Mouse (Mus musculus): ENCODE measurements at regions not wholly inside any gene's neighbourhood (a gene's known extent, or its start where the extent isn't known, plus 50 kb on each side); places are given as distances from the start of the nearest gene placed in this dataset.

GRCm38 (mm10) chr11:112121026-112121425 is 661.0 kb upstream of the Sox9 start:
- Histone ChIP-seq H3K79me2 (ENCODE audit: control insufficient read depth, insufficient read depth, low read length, poor library complexity) (no peaks in the 10 kb centered on the region), H3K36me3 (ENCODE audit: control insufficient read depth in 1 of 2, insufficient read depth in 2 of 2, low read length in 2 of 2) (no peaks in the 10 kb centered on the region), H3K4me3 (ENCODE audit: control insufficient read depth in 1 of 2, insufficient read depth in 1 of 2, low read depth in 2 of 2, low read length in 2 of 2) (no peak overlapping the region), H3K9ac (ENCODE audit: control insufficient read depth, low read depth, low read length, poor library complexity, severe bottlenecking) (no peak overlapping the region), H3K4me1 (ENCODE audit: control insufficient read depth in 1 of 2, insufficient read depth in 2 of 2, low read length in 2 of 2) (no peaks in the 10 kb centered on the region), H3K27me3 (ENCODE audit: control insufficient read depth in 1 of 2, insufficient read depth in 2 of 2, low read length in 2 of 2) (no peaks in the 10 kb centered on the region), H3K27ac (ENCODE audit: control insufficient read depth, low read depth, low read length) (no peak overlapping the region), H3K9me3 (replicated peaks; ENCODE audit: insufficient read depth, low read length) (no peaks in the 10 kb centered on the region)
- TF ChIP-seq TCF12 (IDR thresholded peaks at IDR 0.05; ENCODE audit: low read depth, low read length) = no peak
- TF ChIP-seq SIN3A (IDR thresholded peaks at IDR 0.05; ENCODE audit: low read length) = no peak
- TF ChIP-seq BHLHE40 (IDR thresholded peaks at IDR 0.05; ENCODE audit: borderline replicate concordance, low read depth, low read length) = no peak
- no peak for TF ChIP-seq MEF2A (IDR thresholded peaks at IDR 0.05; ENCODE audit: extremely low read depth, insufficient replicate concordance, low read depth, low read length, poor library complexity, severe bottlenecking)
- no peak for TF ChIP-seq RCOR1 (IDR thresholded peaks at IDR 0.05; ENCODE audit: low read depth, low read length)
- no peak for TF ChIP-seq E2F4 (IDR thresholded peaks at IDR 0.05; ENCODE audit: borderline replicate concordance, low read depth, low read length)
- TF ChIP-seq USF2 (IDR thresholded peaks at IDR 0.05; ENCODE audit: borderline replicate concordance in 1 of 2, insufficient read depth in 1 of 2, low read depth in 1 of 2, low read length in 2 of 2) = no peak
- no peak for TF ChIP-seq MAX (IDR thresholded peaks at IDR 0.05; ENCODE audit: low read length)
- no peak for TF ChIP-seq CHD2 (IDR thresholded peaks at IDR 0.05; ENCODE audit: low read length)
- no peak for TF ChIP-seq ELF1 (IDR thresholded peaks at IDR 0.05; ENCODE audit: low read depth, low read length)
- TF ChIP-seq JUND (IDR thresholded peaks at IDR 0.05; ENCODE audit: low read depth, low read length) = no peak
- TF ChIP-seq MYC (IDR thresholded peaks at IDR 0.05; ENCODE audit: low read depth, low read length) = no peak
- no peak for TF ChIP-seq TBP (IDR thresholded peaks at IDR 0.05; ENCODE audit: low read depth, low read length)
- DNase-seq (ENCODE audit: low read depth, low spot score) = no peak

GRCm38 (mm10) chr11:112121831-112122230 is 660.2 kb upstream of the Sox9 start:
- no peak for TF ChIP-seq MEF2A (IDR thresholded peaks at IDR 0.05; ENCODE audit: extremely low read depth, insufficient replicate concordance, low read depth, low read length, poor library complexity, severe bottlenecking)
- TF ChIP-seq KAT2A (conservative IDR thresholded peaks at IDR 0.05; ENCODE audit: low read depth, low read length) = no peak
- no peak for TF ChIP-seq RCOR1 (IDR thresholded peaks at IDR 0.05; ENCODE audit: low read depth, low read length)
- TF ChIP-seq USF2 (IDR thresholded peaks at IDR 0.05; ENCODE audit: borderline replicate concordance in 1 of 2, insufficient read depth in 1 of 2, low read depth in 1 of 2, low read length in 2 of 2) = no peak
- TF ChIP-seq MAX (IDR thresholded peaks at IDR 0.05; ENCODE audit: low read length) = no peak
- TF ChIP-seq MXI1 (IDR thresholded peaks at IDR 0.05; ENCODE audit: low read depth, low read length) = no peak
- no peak for TF ChIP-seq CTCF (IDR thresholded peaks at IDR 0.05 in 2 of 3, conservative IDR thresholded peaks at IDR 0.05 in 1 of 3; ENCODE audit: control insufficient read depth in 1 of 3, insufficient read depth in 1 of 3, low read depth in 2 of 3, low read length in 3 of 3, poor library complexity in 1 of 3, severe bottlenecking in 1 of 3)
- no peak for TF ChIP-seq NELFE (IDR thresholded peaks at IDR 0.05; ENCODE audit: low read depth, low read length)
- TF ChIP-seq USF1 (IDR thresholded peaks at IDR 0.05; ENCODE audit: low read depth, low read length) = no peak
- TF ChIP-seq CHD1 (IDR thresholded peaks at IDR 0.05; ENCODE audit: low read depth, low read length) = no peak
- TF ChIP-seq ZKSCAN1 (IDR thresholded peaks at IDR 0.05; ENCODE audit: low read depth, low read length) = no peak
- TF ChIP-seq TAL1 (IDR thresholded peaks at IDR 0.05; ENCODE audit: low read length) = no peak
- no peak for TF ChIP-seq ZMIZ1 (IDR thresholded peaks at IDR 0.05; ENCODE audit: low read depth, low read length)
- TF ChIP-seq POLR2A (IDR thresholded peaks at IDR 0.05; ENCODE audit: control insufficient read depth in 1 of 2, insufficient read depth in 1 of 2, low read depth in 1 of 2, low read length in 2 of 2, poor library complexity in 1 of 2) = no peak
- no peak for TF ChIP-seq SIN3A (IDR thresholded peaks at IDR 0.05; ENCODE audit: low read length)
- H3K4me1 ChIP-seq (ENCODE audit: control insufficient read depth in 1 of 2, insufficient read depth in 2 of 2, low read length in 2 of 2) = no peaks in the 10 kb centered on the region
- H3K4me3 ChIP-seq (ENCODE audit: control insufficient read depth in 1 of 2, insufficient read depth in 1 of 2, low read depth in 2 of 2, low read length in 2 of 2) = no peak overlapping the region
- no peak for DNase-seq (ENCODE audit: low read depth, low spot score)
- H3K9me3 ChIP-seq (replicated peaks; ENCODE audit: insufficient read depth, low read length) = no peaks in the 10 kb centered on the region
- no peaks in the 10 kb centered on the region for H3K79me2 ChIP-seq (ENCODE audit: control insufficient read depth, insufficient read depth, low read length, poor library complexity)
- H3K27ac ChIP-seq (ENCODE audit: control insufficient read depth, low read depth, low read length) = no peak overlapping the region
- no peaks in the 10 kb centered on the region for H3K27me3 ChIP-seq (ENCODE audit: control insufficient read depth in 1 of 2, insufficient read depth in 2 of 2, low read length in 2 of 2)
- no peak overlapping the region for H3K9ac ChIP-seq (ENCODE audit: control insufficient read depth, low read depth, low read length, poor library complexity, severe bottlenecking)
- H3K36me3 ChIP-seq (ENCODE audit: control insufficient read depth in 1 of 2, insufficient read depth in 2 of 2, low read length in 2 of 2) = no peaks in the 10 kb centered on the region
